Mouse (Mus musculus) adipocyte (in vitro differentiated cells): ENCODE data around the gene Dusp2.
A peak's percentile ranks its signal among the peaks of the same experiment; 100 is the strongest.

Source experiments
- DNase-seq: peaks from one replicate; pipeline ENCODE4 v3.0.0-alpha.2; 2016; ENCODE audit warnings: low spot score

Dusp2 gene

DNA sequence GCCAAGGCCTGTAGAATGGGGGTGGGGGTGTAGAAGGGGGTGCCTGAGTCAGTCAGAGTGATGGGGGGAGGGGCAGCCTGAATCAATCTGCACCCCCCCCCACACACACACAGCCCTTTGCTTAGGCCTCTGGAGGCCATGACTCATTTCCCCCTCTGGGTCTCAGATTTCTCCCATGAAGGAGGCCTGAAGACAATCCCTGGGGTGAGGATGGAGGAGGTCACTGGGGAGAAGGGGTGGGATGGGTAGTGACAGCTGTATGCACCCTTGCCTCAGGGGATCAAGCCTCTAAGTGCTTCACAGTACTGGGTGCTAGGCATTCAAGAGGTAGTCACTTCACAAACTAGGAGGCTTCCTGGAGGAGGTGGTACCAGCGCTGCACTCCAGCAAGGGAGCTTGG, 12.3 kb upstream of the Dusp2 start:
- no peak for DNase-seq

DNA sequence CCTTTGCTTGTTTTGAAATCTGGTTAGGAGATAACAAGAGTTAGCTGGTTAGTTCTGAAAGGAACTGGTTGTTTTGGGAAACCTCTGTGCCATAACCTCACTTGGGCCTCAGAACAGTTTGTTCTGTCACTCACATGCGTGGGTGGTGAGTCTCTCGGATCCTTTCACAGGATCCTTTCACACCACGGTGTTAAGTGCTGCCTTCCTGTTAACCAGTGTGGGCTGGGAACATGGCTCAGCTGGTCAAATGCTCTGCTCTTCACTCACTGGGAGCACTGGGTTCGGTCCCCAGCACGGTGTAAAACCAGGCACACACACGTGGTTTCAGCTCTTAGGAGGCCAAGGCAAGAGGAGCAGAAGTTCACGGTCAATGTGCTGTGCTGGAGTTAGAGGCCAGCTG, 11.5 kb upstream of the Dusp2 start:
- DNase-seq = no peak

DNA sequence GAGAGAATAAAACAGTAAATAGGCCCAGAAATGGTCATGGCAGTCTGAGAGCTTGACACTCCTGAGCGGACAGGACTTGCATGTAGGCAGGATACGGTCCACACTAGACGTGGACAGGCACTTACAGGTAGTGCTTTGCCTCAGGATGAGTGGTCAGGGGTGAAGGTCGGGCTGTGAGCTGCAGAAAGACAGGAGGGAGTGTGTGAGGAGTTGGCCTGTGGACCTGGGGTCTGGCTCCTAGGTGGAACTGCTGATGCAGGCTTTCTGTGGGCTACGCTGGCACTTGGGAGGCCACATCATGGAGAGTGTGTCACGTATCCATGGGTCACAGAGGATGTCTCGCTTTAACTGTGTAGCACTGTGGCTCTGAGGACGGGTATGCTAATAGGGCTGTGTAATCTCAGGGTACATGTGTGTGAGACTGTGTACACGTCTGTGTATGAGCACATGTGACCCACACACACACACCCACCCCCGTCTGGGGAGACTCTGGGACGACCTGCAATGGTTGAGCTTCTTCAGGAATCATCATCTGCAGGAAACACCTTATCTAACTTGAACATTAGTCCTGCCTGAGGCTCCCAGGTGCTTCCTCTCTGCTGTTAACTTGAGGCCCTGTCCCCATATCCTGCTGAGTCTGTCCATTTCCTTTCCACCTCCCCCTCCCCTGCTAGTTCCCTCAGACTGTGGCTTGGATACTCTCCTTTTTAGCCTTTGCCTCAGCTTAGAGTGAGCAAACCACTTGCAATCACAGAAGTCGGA, 7.7 kb upstream of the Dusp2 start:
- no peak for DNase-seq

DNA sequence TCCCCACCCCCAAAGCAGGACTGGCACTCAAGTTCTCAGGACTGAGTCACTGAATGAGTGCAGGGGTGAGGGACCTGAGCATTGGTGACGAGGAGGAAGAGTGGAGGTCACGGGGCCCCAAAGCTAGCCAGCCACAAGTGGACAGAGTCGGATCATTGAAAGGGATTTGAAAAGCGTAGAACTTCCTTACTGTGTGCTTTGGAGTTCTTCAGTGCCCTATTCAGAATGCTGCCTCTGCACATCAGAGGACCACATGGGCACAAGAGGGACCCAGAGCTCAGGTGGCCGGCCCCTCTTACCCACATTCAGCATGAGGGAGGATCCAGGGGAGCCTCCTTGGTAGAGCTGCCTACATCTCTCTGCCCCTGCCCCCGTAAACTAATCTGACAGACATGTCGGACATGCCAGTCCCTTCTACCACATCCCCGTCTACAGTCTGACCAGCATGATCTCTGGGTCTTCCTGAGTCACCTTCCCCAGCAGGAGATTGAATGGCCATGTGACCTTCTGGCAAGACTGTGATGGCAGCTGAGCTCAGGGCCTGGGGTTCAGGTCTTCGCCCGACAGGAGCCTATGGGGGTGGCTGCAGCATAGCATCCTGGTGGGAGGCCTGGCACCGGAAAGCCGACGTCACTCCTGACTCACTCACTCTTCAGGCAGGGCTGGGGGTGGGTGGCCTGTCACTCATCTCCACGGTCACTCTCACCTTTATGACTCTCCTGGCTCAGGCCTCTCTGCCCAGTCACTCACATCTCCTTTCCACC, 3.0 kb upstream of the Dusp2 start:
- no peak for DNase-seq

DNA sequence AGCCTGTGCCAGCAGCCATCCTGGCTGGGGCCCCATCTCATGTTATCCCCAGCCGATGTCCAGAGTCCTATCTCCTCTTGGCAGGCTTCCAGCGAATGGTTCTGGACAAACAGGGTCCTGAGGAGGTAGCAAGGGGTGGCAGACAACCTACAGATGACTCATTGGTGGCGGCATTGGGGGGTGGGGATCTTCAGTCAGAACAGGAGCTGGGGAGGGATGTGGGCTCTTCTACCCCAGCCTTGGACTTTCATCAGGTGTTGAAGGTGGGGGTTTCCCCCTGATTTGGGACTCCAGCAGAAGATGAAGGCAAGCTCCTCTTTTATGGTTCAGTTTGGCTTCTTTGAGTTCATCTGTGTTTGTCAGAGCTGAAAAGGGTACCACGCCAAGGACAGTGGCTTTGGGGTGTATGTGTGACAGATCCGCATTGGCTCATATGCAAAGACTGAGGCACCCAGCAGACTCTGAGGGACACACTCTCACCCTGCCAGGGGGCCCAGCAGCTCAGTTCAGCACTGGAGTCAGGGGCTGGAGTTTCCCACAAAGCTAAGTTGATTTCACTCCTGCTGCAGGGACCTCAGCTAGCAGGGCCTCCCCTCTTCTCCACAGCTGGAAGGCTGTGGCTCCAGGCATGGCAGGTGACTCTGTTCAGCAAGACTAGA, 1.9 kb upstream of the Dusp2 start:
- DNase-seq = no peak

DNA sequence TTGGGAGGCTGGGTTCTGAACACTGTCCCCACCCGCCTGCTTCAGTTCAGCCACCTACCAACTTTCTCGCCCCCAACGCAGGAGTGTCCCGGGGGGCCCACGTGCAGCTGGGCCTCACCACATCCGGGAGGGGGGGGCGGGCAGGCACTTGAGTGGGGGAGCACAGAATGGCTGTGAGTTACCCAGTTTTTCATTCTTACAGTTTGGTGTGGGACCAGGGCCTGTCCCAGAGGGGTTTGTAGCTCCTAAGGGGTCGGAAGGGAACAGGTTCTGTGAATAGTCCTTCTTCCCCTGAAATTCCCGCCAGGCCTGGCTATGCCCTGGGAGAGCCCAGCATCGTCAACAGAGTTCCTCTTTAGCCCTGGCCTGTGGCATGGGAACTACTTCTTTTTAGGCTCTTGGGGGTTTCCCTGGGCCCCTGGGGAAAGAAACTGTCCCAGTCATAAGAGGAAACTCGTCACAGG, 849 bp upstream of the Dusp2 start:
- DNase-seq = no peak

DNA sequence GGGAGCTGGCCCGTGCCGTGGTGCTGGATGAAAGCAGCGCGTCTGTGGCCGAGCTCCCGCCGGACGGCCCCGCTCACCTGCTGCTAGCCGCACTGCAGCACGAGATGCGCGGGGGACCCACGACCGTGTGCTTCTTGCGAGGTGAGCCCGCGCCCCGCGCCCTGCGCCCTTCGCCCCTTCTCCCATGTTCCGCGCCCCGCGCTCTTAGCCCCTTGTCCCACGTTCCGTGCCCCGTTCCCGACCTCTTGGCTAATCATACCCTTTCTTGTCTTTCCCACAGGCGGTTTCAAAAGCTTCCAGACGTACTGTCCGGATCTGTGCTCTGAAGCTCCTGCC, 506 bp downstream of the Dusp2 start:
- no peak for DNase-seq

DNA sequence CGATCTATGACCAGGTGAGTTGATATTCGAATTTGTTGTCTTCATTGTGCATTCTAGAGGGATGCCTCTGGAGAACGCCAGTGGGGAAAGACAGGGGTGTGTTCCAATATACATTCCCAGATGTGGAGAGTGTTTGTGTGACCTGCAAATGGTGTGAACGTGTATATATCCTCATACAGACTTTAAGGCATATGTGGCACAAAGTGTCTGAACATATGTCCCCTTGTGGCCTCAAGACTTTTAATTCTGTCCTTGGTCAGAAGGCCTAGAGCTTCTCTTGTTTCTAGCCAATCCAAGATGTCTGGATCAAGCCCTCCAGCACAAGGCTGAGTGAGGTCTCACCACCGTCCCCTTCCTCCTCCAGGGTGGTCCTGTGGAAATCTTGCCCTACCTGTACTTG, 926 bp downstream of the Dusp2 start:
- no peak for DNase-seq

DNA sequence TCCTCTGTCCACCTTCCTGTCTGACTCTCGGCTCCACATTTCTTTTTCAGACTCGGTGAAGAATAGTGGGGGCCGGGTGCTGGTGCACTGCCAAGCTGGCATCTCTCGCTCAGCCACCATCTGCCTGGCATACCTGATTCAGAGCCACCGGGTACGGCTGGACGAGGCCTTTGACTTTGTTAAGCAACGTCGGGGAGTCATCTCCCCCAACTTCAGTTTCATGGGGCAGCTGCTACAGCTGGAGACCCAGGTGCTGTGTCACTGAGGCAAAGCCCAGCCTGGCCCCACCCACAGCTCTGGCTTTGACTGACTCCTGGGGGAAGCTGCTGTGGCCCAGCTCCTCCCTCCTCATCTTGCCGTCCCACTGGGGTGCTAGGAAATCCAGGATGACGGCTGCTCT, 1.6 kb downstream of the Dusp2 start:
- DNase-seq = no peak

DNA sequence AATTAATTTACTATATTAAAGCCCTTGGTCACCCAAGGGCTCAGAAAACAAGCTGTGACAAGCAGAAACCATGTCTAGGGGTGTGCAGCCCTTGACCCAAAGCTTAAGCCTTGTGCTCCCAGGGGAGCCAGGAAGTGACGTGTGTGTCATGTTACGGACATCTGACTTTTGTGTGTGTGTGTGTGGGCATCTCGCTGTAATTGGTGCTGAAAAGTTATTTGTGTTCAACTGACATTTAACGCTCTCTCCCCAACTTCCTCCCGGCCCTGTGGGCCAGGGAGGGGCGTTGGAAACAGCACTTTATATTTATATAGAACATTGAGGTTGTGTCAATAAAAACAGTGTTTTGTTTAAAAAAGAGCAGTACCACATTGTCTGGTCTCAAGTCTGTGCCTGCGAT, 2.1 kb downstream of the Dusp2 start:
- DNase-seq = no peak

DNA sequence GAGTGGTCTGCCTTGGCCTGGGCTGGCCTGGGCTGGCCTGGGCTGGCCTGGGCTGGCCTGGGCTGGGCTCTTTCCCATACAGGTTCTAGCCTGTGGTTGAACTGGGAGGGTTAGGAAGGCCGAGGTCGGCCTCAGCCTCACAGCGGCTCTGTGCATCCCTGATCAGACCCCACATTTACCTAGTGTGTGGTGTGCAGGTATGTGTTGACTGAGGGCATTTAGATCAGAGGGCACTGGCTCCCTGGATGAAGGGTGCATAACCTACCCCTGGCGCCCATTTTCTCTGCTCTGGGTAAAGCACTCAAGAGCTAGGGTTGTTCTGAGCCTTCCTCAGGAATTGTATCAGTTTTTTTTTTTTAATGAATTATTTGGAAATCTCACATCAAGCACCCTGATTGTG, 2.5 kb downstream of the Dusp2 start, which contains the start of gene Astl:
Gene Astl, plus strand, starts transcription at position 224 of the 400 bp plus-strand sequence.
- DNase-seq = no peak

DNA sequence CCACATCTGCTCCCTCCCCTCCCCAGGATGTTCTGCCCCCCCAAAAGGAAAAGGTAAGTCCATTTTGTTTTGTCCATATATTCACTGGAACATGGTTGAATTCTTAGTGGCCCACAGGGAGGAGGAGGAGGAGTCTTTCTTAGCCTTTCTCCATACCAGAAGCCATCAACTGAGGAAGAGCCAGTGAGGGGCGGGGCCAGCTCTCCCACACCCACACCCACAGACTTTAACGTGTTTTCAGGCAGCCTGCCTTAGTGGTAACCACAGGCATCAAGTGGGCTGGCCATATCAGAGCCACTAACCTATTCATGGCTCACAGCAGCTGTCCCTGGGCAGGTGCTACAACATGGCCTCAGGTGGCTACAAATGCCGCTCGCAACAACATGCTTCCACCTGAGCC, 2.9 kb downstream of the Dusp2 start:
- DNase-seq = no peak

DNA sequence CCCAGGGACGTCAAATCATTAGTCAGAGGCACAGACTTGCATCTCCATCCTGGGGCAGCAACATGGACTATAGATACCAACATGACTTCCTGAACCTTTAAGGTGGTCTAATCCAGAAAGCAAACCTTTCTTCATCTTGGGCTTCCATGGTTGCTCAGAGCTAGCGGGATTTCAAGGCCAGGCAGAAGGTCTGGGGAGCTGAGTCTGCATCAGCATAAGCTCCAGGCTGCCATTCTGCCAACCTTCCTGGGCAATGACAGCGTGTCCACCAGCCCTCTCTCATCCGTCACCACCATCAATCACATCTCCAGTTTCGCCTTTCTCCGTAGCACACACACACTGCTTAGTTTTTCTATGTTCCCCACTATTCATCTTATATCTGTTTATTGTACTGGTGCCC, 3.3 kb downstream of the Dusp2 start:
- no peak for DNase-seq

DNA sequence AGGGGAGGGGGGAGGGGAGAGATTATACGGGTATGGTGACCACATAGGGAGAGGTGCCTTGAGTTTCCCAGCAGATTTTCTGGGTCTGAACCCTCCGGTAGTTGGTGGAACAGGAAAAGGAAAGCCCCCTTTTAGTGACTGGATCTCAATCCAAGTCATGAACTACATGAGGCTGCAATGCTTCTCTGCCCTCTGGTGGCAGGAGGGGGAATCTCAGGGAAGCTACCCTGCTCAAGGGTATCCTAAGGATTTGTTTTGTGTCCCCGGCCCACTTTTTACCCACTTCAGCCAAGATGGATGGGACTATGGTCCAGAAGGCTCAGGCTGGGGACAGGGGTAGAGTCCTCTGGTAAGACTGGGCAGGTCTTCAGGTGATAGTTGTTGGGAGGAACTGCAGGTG, 5.2 kb downstream of the Dusp2 start:
- DNase-seq = peak; percentile 68

DNA sequence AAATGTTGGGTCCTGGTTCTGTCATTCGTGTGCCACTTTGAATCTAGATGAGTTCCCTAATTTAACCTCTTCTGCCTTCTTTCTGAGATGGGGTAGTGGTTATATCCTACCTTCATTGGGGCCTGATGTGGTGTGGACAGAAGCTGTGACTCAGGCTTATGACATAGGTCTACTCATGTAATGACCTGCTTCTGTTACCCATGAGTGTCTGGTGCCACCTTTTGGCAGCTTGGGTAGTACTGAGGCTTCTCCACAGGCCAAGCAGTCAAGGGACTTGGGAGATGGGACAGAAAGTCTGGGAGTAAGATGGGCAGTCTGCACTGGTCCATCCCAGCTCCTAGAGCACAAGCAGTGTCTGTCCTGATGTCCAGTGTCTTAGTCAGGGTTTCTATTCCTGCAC, 10.4 kb downstream of the Dusp2 start:
- DNase-seq = peak; percentile 15

DNA sequence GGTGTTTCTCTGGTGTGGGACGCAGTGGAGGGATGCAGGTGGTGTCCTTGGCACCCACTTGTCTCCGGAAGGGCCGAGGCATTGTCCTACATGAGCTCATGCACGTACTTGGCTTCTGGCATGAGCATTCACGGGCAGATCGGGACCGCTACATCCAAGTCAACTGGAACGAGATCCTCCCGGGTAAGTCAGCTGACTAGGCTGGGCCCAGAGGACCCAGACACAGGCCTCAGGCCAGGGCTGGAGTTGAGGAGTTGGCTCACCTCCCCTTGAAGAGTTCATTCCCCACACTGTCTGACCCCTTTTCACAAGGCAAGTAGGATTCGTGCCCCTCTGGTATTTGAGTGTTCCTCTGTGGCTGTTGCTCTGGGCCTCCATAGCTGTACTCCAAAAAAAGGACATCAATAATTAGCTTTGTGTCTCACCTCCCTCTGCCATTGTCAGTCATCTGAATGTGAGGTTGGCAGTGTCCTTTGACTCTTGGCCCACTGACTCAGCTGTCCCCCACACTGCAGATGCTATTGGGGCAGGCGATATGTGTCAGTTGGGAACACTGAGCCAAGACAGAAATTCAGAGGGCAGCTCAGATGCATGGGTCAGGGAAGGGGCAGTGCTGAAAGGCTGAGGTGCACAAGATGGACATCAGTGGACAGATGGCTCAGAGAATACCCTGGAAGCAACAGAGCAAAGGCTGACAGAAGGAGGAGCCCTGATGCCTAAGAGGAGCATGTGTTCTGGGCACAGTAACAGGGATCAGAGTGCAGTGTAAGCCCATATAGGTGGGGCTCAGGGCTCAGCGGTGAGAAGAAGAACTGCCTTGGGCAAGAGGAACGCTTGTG, 11.4 kb downstream of the Dusp2 start:
- no peak for DNase-seq

DNA sequence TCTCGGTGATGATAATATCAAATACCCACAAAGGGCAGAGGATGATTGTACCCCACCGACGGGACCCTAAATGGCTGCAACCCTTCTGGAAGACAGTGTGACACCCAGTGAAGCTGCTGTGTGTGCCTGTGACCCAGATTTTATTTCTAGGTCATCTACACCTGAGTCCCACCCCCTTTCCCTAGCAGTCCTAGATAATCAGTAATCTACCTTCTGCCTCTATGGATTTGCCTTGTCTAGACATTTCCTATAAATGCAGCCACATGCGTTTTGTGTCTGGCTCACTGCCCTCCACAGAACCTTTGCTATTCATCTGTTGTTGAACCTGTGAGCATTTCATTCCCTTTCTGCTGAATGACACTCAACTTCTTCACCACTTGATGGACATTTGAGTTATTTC, 17.9 kb downstream of the Dusp2 start:
- DNase-seq = no peak

DNA sequence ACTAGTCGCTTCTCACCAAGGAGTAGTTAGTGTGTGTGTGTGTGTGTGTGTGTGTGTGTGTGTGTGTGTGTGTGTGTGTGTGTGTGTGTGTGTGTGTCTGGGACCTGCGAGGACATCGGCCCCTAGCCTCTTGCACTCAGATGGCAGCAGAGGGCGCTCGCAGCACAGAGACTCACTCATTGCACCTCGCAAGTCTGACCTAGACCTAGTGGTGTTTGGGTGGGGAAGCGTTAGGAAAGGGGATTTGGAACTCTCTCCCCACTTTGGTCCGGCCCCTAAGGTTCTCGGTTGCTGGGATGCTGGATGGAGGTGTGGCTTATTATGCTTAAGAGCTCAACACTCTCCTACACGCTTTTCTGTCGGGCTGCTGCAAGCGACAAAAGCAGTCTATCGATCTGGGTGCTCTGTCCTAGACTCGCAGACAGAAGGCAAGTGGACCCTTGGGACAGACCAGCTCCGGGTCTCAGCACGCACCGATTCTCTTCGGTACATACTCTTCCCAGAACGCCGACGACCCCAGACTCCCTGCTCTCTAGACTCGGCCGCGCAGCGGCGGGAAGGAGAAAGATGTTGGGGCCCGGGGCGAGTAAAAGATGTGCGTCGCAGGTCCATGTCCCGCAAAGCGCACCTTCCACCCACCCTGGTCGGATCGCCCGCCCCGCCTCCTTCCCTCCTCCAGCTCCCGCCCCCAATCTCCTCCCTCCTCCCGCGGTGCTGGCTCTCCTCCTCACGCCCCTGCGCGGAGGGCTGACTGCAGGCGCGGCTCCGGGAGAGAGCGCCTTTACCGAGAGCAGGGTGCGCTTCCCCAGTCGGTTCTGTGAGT, 26.7 kb downstream of the Dusp2 start, which contains the start of gene Adra2b:
Gene Adra2b, plus strand, starts transcription at position 750 of the 823 bp plus-strand sequence.
- peak; percentile 50 for DNase-seq

DNA sequence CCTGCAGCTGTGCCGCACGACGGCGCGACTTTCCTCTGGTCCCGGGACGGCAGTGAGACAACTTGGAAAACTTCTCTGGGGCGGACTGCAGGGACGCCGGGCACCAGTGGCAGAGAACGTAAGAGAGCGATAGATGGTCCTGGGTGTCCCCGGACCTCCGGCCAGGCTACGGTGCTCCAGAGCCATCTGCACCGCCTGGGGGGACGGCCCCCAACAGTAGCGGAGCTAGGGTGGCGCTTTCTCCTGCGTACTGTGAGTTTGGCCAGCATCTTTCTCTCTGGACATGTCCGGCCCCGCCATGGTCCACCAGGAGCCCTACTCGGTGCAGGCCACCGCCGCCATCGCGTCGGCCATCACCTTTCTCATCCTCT, 27.3 kb downstream of the Dusp2 start:
- no peak for DNase-seq

DNA sequence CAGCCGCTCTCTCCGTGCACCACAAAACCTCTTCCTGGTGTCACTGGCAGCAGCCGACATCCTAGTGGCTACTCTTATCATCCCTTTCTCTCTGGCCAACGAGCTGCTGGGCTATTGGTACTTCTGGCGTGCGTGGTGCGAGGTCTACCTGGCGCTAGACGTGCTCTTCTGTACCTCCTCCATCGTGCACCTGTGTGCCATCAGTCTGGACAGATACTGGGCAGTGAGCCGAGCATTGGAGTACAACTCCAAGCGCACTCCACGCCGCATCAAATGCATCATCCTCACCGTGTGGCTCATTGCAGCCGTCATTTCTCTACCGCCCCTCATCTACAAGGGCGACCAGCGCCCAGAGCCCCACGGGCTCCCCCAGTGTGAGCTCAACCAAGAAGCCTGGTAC, 27.7 kb downstream of the Dusp2 start:
- DNase-seq = no peak

DNA sequence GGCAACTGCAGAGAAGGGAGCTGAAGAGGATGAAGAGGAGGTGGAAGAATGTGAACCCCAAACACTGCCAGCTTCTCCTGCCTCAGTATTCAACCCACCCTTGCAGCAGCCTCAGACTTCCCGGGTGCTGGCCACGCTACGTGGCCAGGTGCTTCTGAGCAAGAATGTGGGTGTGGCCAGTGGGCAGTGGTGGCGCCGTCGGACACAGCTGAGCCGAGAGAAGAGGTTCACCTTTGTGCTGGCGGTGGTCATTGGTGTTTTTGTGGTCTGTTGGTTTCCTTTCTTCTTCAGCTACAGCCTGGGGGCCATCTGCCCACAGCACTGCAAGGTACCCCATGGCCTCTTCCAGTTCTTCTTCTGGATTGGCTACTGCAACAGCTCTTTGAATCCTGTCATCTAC, 28.5 kb downstream of the Dusp2 start:
- no peak for DNase-seq
